Mouse (Mus musculus) thymus, adult 2 months (tissue): Measurements from ENCODE around the gene Smg9.

ENCODE experiments used
- CTCF ChIP-seq: fragments of 200-500 bp; IDR thresholded peaks from 2 replicates; pipeline ENCODE4 v1.5.1; 2012; ENCODE audit warnings: mild to moderate bottlenecking, control low read depth, low read length, moderate library complexity, borderline replicate concordance; ENCODE audit not compliant: control insufficient read depth, poor library complexity, insufficient read depth; ENCODE audit errors: extremely low read depth
- POLR2A ChIP-seq: fragments of 200-500 bp; IDR thresholded peaks from 2 replicates; pipeline ENCODE4 v1.6.1; 2012; ENCODE audit warnings: mild to moderate bottlenecking, low read length, control low read depth, moderate library complexity; ENCODE audit not compliant: control insufficient read depth, poor library complexity, insufficient read depth; ENCODE audit errors: extremely low read depth

- TF ChIP-seq POLR2A, result no peak
- no peak for TF ChIP-seq CTCF
Observed at GRCm38 (mm10) chr7:24366716-24367632, 32.4 kb upstream of the Smg9 start.
